22 mouse cellular contexts compared by ENCODE assay signal in genomic region chr5:98807022-98807421, GRCm38 (mm10). TPM values are rescaled to one million over a fixed set of nuclear protein-coding genes. Genes with fewer than 3 reads are reported as not detected.
DNase-seq lines count a peak whose midpoint lies in the region; ATAC-seq and TF ChIP-seq lines count a peak whose summit lies in the region.
"Had no signal": no experiment of that assay in that cellular context is flagged by ENCODE, and none has a peak within 500 bp of the region (broad histone marks: within the 10 kb centered on the region; RNA-seq: fewer than 3 reads in every experiment).

No protein-coding gene starts in this region.

- H3K4me1 ChIP-seq in forebrain, postnatal 0 days (ENCODE audit: insufficient read depth): no peaks in the 10 kb centered on the region
- no peaks in the 10 kb centered on the region for H3K4me1 ChIP-seq in forebrain, embryonic 12.5 days
- no peaks in the 10 kb centered on the region for H3K4me1 ChIP-seq in lung, embryonic 14.5 days (ENCODE audit: insufficient read depth)
- H3K4me1 ChIP-seq in lung, adult 2 months (ENCODE audit: control insufficient read depth, insufficient read depth, low read length): no peaks in the 10 kb centered on the region
- H3K4me1 ChIP-seq: embryonic facial prominence, embryonic 12.5 days; forebrain, embryonic 13.5 days had no signal

- H3K9ac ChIP-seq in forebrain, postnatal 0 days: no peak overlapping the region
- H3K9ac ChIP-seq in forebrain, embryonic 12.5 days: no peak overlapping the region
- no peak overlapping the region for H3K9ac ChIP-seq in lung, embryonic 14.5 days
- H3K9ac ChIP-seq: embryonic facial prominence, embryonic 12.5 days; forebrain, embryonic 13.5 days; hindbrain, embryonic 14.5 days had no signal

- H3K4me2 ChIP-seq in forebrain, postnatal 0 days (ENCODE audit: low read depth): no peak overlapping the region
- H3K4me2 ChIP-seq in forebrain, embryonic 12.5 days: no peak overlapping the region
- no peak overlapping the region for H3K4me2 ChIP-seq in lung, embryonic 14.5 days
- H3K4me2 ChIP-seq: embryonic facial prominence, embryonic 12.5 days; forebrain, embryonic 13.5 days; hindbrain, embryonic 14.5 days; midbrain, embryonic 11.5 days had no signal

- H3K27me3 ChIP-seq in forebrain, postnatal 0 days (ENCODE audit: insufficient read depth, low read length): no peaks in the 10 kb centered on the region
- H3K27me3 ChIP-seq in forebrain, embryonic 12.5 days: no peaks in the 10 kb centered on the region
- H3K27me3 ChIP-seq in lung, embryonic 14.5 days (ENCODE audit: insufficient read depth, low read length): no peaks in the 10 kb centered on the region
- H3K27me3 ChIP-seq: embryonic facial prominence, embryonic 12.5 days; forebrain, embryonic 13.5 days had no signal

- H3K9me3 ChIP-seq in forebrain, postnatal 0 days (ENCODE audit: low read length): no peaks in the 10 kb centered on the region
- no peaks in the 10 kb centered on the region for H3K9me3 ChIP-seq in forebrain, embryonic 12.5 days
- H3K9me3 ChIP-seq in lung, embryonic 14.5 days (ENCODE audit: low read depth, low read length): no peaks in the 10 kb centered on the region
- H3K9me3 ChIP-seq: embryonic facial prominence, embryonic 12.5 days; forebrain, embryonic 13.5 days had no signal

- no peak overlapping the region for H3K27ac ChIP-seq in forebrain, postnatal 0 days (ENCODE audit: low read depth, low read length)
- H3K27ac ChIP-seq in forebrain, embryonic 12.5 days: no peak overlapping the region
- no peak overlapping the region for H3K27ac ChIP-seq in lung, embryonic 14.5 days (ENCODE audit: low read depth)
- H3K27ac ChIP-seq: embryonic facial prominence, embryonic 12.5 days; forebrain, embryonic 13.5 days; hindbrain, embryonic 14.5 days; kidney, postnatal 0 days; left cerebral cortex, adult 2 months had no signal

- H3K4me3 ChIP-seq in forebrain, postnatal 0 days (ENCODE audit: low read depth, low read length): no peak overlapping the region
- no peak overlapping the region for H3K4me3 ChIP-seq in forebrain, embryonic 12.5 days (replicated peaks)
- H3K4me3 ChIP-seq in lung, embryonic 14.5 days (ENCODE audit: low read depth, low read length): no peak overlapping the region
- no peak overlapping the region for H3K4me3 ChIP-seq in lung, adult 2 months (replicated peaks; ENCODE audit: extremely low read depth, low read depth, low read length)
- H3K4me3 ChIP-seq: embryonic facial prominence, embryonic 12.5 days; erythroblast, embryonic 14.5 days; forebrain, embryonic 13.5 days; left cerebral cortex, adult 2 months had no signal

- peak; percentile 13 for DNase-seq in adrenal gland, postnatal 10 days
- DNase-seq in adrenal gland, adult 2 months: no peak
- DNase-seq in forebrain, postnatal 0 days: peak; percentile 42
- DNase-seq in lung, embryonic 14.5 days: peak; percentile 40
- no peak for DNase-seq in lung, adult 2 months
- DNase-seq in lung, postnatal 14 days: peak; percentile 8
- no peak for DNase-seq in spleen, postnatal 36 days (ENCODE audit: low spot score in 2 of 2)
- DNase-seq: cerebellum, adult 9-10 months; gastrocnemius, postnatal 10 days; kidney, adult 2 months; layer of hippocampus, adult 9-11 months; left cerebral cortex, postnatal 4 days had no signal

- TF ChIP-seq POLR2A in lung, adult 2 months (IDR thresholded peaks at IDR 0.05; ENCODE audit: borderline replicate concordance, extremely low read depth, low read depth, low read length): no peak

- H3K36me3 ChIP-seq in forebrain, postnatal 0 days (ENCODE audit: insufficient read depth): no peaks in the 10 kb centered on the region
- no peaks in the 10 kb centered on the region for H3K36me3 ChIP-seq in forebrain, embryonic 12.5 days (replicated peaks)
- no peaks in the 10 kb centered on the region for H3K36me3 ChIP-seq in lung, embryonic 14.5 days (ENCODE audit: insufficient read depth)
- H3K36me3 ChIP-seq: embryonic facial prominence, embryonic 12.5 days had no signal

- 76% methylated on average over 7 of the region's 7 CpGs for WGBS in forebrain, postnatal 0 days
- 92% methylated on average over 7 of the region's 7 CpGs for WGBS in forebrain, embryonic 12.5 days
- 59% methylated on average over 7 of the region's 7 CpGs for WGBS in lung, embryonic 14.5 days
- WGBS in lung, adult 2 months: 63% methylated on average over 7 of the region's 7 CpGs

- ATAC-seq in forebrain, postnatal 0 days: peak; percentile 60; the same call in 1 of the 2 replicates
- ATAC-seq in forebrain, embryonic 12.5 days (ENCODE audit: low FRiP score): no peak
- no peak for ATAC-seq in lung, embryonic 14.5 days (ENCODE audit: insufficient read depth)
- ATAC-seq: forebrain, embryonic 13.5 days had no signal

- no peak for TF ChIP-seq CTCF in forebrain, postnatal 0 days (IDR thresholded peaks at IDR 0.05; ENCODE audit: low read depth)
- TF ChIP-seq CTCF in lung, embryonic 14.5 days (IDR thresholded peaks at IDR 0.05; ENCODE audit: low read depth): no peak
- no peak for TF ChIP-seq CTCF in lung, adult 2 months (IDR thresholded peaks at IDR 0.05; ENCODE audit: insufficient read depth, low read length)

RNA-seq across cellular contexts. Expression of gene Bmp3, which starts 47.2 kb away (rescaled TPM):
- total RNA-seq in adrenal gland, postnatal 10 days (2021): 1 to 10 TPM; 2.7 to 2.8 TPM
- total RNA-seq in adrenal gland, adult 2 months (2021): 1 to 10 TPM in 1 of 2 experiments, under 1 TPM in 1; 0.86 to 1.4 TPM
- polyA plus RNA-seq in adrenal gland, adult 2 months (2012; rRNA removed): 0.96 and 1.2 TPM in 2 replicates
- 6.0 and 7.8 TPM in 2 replicates for total RNA-seq in forebrain, postnatal 0 days (2014; rRNA removed)
- polyA plus RNA-seq in forebrain, postnatal 0 days (2015; fragmentation: Nextera tagmentation; extraction: Ambion mirVana): 1.3 and 2.2 TPM in 2 replicates
- 0.86 and 0.96 TPM in 2 replicates for polyA plus RNA-seq in forebrain, embryonic 12.5 days (2016; fragmentation: Nextera tagmentation; extraction: Ambion mirVana)
- polyA plus RNA-seq in lung, embryonic 14.5 days (2014; fragmentation: Nextera tagmentation; extraction: Ambion mirVana): 11.2 and 11.6 TPM in 2 replicates
- 33.3 and 34.6 TPM in 2 replicates for polyA plus RNA-seq in lung, adult 2 months (2012; rRNA removed)
- total RNA-seq: megakaryocyte progenitor cell, adult 5-6 weeks had no signal
- polyA plus RNA-seq: erythroblast, embryonic 14.5 days; testis, adult 2 months had no signal

Comparison
In these comparisons a context has a peak if more than half of its experiments do, and no peak if none do; other contexts are left out.
1. DNase-seq: peak in adrenal gland, postnatal 10 days (single experiment), forebrain, postnatal 0 days (single experiment), lung, embryonic 14.5 days (single experiment) and lung, postnatal 14 days (single experiment); none in adrenal gland, adult 2 months (single experiment), lung, adult 2 months (single experiment) and spleen, postnatal 36 days (0 of 2).